Mouse (Mus musculus): ENCODE measurements around the gene Insc. TPM values are rescaled to one million over a fixed set of nuclear protein-coding genes. Genes with fewer than 3 reads are reported as not detected.
"Not testable (repeated sequence)": the region's sequence is repeated elsewhere in the genome, so short reads cannot be mapped to it uniquely, and the experiment has no call there.

Gene Insc
- 1 to 10 TPM; 1.8 to 2.2 TPM for total RNA-seq (2021)
- long read RNA-seq, experiment 1, partial matches to known transcripts = 0 of 4 reads
- long read RNA-seq, experiment 1, other reads (novel, unspliced or antisense) = 0 of 4 reads
- long read RNA-seq, experiment 2, partial matches to known transcripts = 0 of 4 reads
- long read RNA-seq, experiment 2, other reads (novel, unspliced or antisense) = 0 of 4 reads

- no peak for TF ChIP-seq CTCF (IDR thresholded peaks at IDR 0.05)
- H3K4me3 ChIP-seq = no peak within 1 kb of the TSS
- intact Hi-C loops (cut with DNase I) = no loop called here
- DNase-seq (ENCODE audit: extremely low spot score in 1 of 2, low spot score in 2 of 2) = no peak
- no peak within 1 kb of the TSS for H3K27ac ChIP-seq
Observed at GRCm38 (mm10) chr7:114743022-114743780, at the start of gene Insc. TSS of gene Insc (plus strand) at chr7:114743694.

- TF ChIP-seq CTCF (IDR thresholded peaks at IDR 0.05) = no peak
- no peak for DNase-seq (ENCODE audit: extremely low spot score in 1 of 2, low spot score in 2 of 2)
- no peak overlapping the region for H3K27ac ChIP-seq
- H3K4me3 ChIP-seq = no peak overlapping the region
- intact Hi-C loops (cut with DNase I) = no loop called here
Observed at GRCm38 (mm10) chr7:114700871-114701270, 42.6 kb upstream of the Insc start.

- Histone ChIP-seq H3K4me3 (no peak overlapping the region), H3K27ac (no peak overlapping the region)
- intact Hi-C loops (cut with DNase I) = no loop called here
- no peak for DNase-seq (ENCODE audit: extremely low spot score in 1 of 2, low spot score in 2 of 2)
- no peak for TF ChIP-seq CTCF (IDR thresholded peaks at IDR 0.05)
Observed at GRCm38 (mm10) chr7:114706716-114707115, 36.8 kb upstream of the Insc start.

- intact Hi-C loops (cut with DNase I) = no loop called here
- no peak for DNase-seq (ENCODE audit: extremely low spot score in 1 of 2, low spot score in 2 of 2)
- no peak for TF ChIP-seq CTCF (IDR thresholded peaks at IDR 0.05)
- no peak overlapping the region for H3K4me3 ChIP-seq
- no peak overlapping the region for H3K27ac ChIP-seq
Observed at GRCm38 (mm10) chr7:114707398-114707797, 36.1 kb upstream of the Insc start.

- Histone ChIP-seq H3K27ac (no peak overlapping the region), H3K4me3 (no peak overlapping the region)
- no peak for TF ChIP-seq CTCF (IDR thresholded peaks at IDR 0.05)
- intact Hi-C loops (cut with DNase I) = no loop called here
- no peak for DNase-seq (ENCODE audit: extremely low spot score in 1 of 2, low spot score in 2 of 2)
Observed at GRCm38 (mm10) chr7:114710419-114710818, 33.1 kb upstream of the Insc start.

GRCm38 (mm10) chr7:114712523-114712922 is 31.0 kb upstream of the Insc start:
- intact Hi-C loops (cut with DNase I) = no loop called here
- no peak for DNase-seq (ENCODE audit: extremely low spot score in 1 of 2, low spot score in 2 of 2)
- TF ChIP-seq CTCF (IDR thresholded peaks at IDR 0.05) = no peak
- Histone ChIP-seq H3K27ac (no peak overlapping the region), H3K4me3 (no peak overlapping the region)

GRCm38 (mm10) chr7:114718300-114718699 is 25.2 kb upstream of the Insc start, which contains the start of gene Calcb:
TSS of gene Calcb (plus strand) at chr7:114718643.
- no peak for DNase-seq (ENCODE audit: extremely low spot score in 1 of 2, low spot score in 2 of 2)
- intact Hi-C loops (cut with DNase I) = no loop called here
- no peak within 1 kb of the TSS for H3K4me3 ChIP-seq
- no peak for TF ChIP-seq CTCF (IDR thresholded peaks at IDR 0.05)
- H3K27ac ChIP-seq = no peak within 1 kb of the TSS

GRCm38 (mm10) chr7:114719381-114720131 is 23.9 kb upstream of the Insc start:
- intact Hi-C loops (cut with DNase I) = no loop called here
- H3K4me3 ChIP-seq = no peak overlapping the region
- peak in 1 of 2 experiments; percentile 12 for DNase-seq (ENCODE audit: extremely low spot score in 1 of 2, low spot score in 2 of 2)
- peak; percentile 32 for TF ChIP-seq CTCF (IDR thresholded peaks at IDR 0.05)
- no peak overlapping the region for H3K27ac ChIP-seq

GRCm38 (mm10) chr7:114729696-114730095 is 13.8 kb upstream of the Insc start:
- intact Hi-C loops (cut with DNase I) = loop anchor here (5.0 kb wide), 1 partner anchor 147 kb away; no protein-coding TSS in a partner anchor

GRCm38 (mm10) chr7:114731175-114731574 is 12.3 kb upstream of the Insc start:
- no peak overlapping the region for H3K4me3 ChIP-seq
- intact Hi-C loops (cut with DNase I) = loop anchor here (1.0 kb wide), 1 partner anchor 86 kb away; no protein-coding TSS in a partner anchor
- DNase-seq (ENCODE audit: extremely low spot score in 1 of 2, low spot score in 2 of 2) = no peak
- TF ChIP-seq CTCF (IDR thresholded peaks at IDR 0.05) = no peak
- no peak overlapping the region for H3K27ac ChIP-seq

More at GRCm38 (mm10) chr7:114729696-114730095, 13.8 kb upstream of the Insc start:
- peak; percentile 52 for TF ChIP-seq CTCF (IDR thresholded peaks at IDR 0.05)
- H3K27ac ChIP-seq; DNase-seq (ENCODE audit: extremely low spot score in 1 of 2, low spot score in 2 of 2); H3K4me3 ChIP-seq: not testable (repeated sequence)

GRCm38 (mm10) chr7:114731700-114732099 is 11.8 kb upstream of the Insc start:
- intact Hi-C loops (cut with DNase I) = loop anchor here (1.0 kb wide), 1 partner anchor 86 kb away; no protein-coding TSS in a partner anchor
- DNase-seq (ENCODE audit: extremely low spot score in 1 of 2, low spot score in 2 of 2); H3K4me3 ChIP-seq; H3K27ac ChIP-seq: not testable (repeated sequence)
- peak; percentile 54 for TF ChIP-seq CTCF (IDR thresholded peaks at IDR 0.05)

- intact Hi-C loops (cut with DNase I) = no loop called here
- TF ChIP-seq CTCF (IDR thresholded peaks at IDR 0.05) = no peak
- no peak for DNase-seq (ENCODE audit: extremely low spot score in 1 of 2, low spot score in 2 of 2)
- Histone ChIP-seq H3K4me3 (no peak overlapping the region), H3K27ac (no peak overlapping the region)
Observed at GRCm38 (mm10) chr7:114736256-114736655, 7.2 kb upstream of the Insc start.
